Mouse (Mus musculus) limb, embryonic 14.5 days (tissue): Measurements from ENCODE around the gene Smbd1. TPM values are rescaled to one million over a fixed set of nuclear protein-coding genes. Genes with fewer than 3 reads are reported as not detected.

ENCODE experiments used
- ATAC-seq: fragments of 200-750 bp; cut with Nextera tagmentation; 2 replicates; pipeline ENCODE4 v1.8.0; 2017; ENCODE audit warnings: low read depth, moderate number of reproducible peaks, moderate TSS enrichment; ENCODE audit not compliant: low FRiP score
- DNase-seq: peaks from one replicate; pipeline ENCODE4 v3.0.0-alpha.2; 2015; ENCODE audit warnings: low spot score
- H3K27ac ChIP-seq: fragments of 300-500 bp; sonication (generic); replicated peaks from 2 replicates; pipeline ENCODE4 v1.5.1; 2014; ENCODE audit warnings: low read depth, mild to moderate bottlenecking, low read length, moderate library complexity, mixed read lengths
- H3K27me3 ChIP-seq: fragments of 300-500 bp; sonication (generic); 2 replicates; pipeline ENCODE4 v1.6.1; 2014; ENCODE audit warnings: low read length, mixed read lengths; ENCODE audit not compliant: control insufficient read depth, insufficient read depth
- H3K36me3 ChIP-seq: fragments of 300-500 bp; sonication (generic); 2 replicates; pipeline ENCODE4 v1.6.1; 2014; ENCODE audit warnings: mild to moderate bottlenecking, low read length, moderate library complexity, mixed read lengths; ENCODE audit not compliant: control insufficient read depth, insufficient read depth
- H3K4me1 ChIP-seq: fragments of 300-500 bp; sonication (generic); 2 replicates; pipeline ENCODE4 v1.6.1; 2014; ENCODE audit warnings: antibody characterized with exemption, low read length, mixed read lengths; ENCODE audit not compliant: control insufficient read depth, insufficient read depth
- H3K4me2 ChIP-seq: fragments of 300-500 bp; sonication (generic); replicated peaks from 2 replicates; pipeline ENCODE4 v1.6.1; 2014; ENCODE audit warnings: low read depth, mild to moderate bottlenecking, low read length, moderate library complexity; ENCODE audit not compliant: severe bottlenecking
- H3K4me3 ChIP-seq: fragments of 300-500 bp; sonication (generic); replicated peaks from 2 replicates; pipeline ENCODE4 v1.5.1; 2014; ENCODE audit warnings: low read length
- H3K9ac ChIP-seq: fragments of 300-500 bp; sonication (generic); 2 replicates; pipeline ENCODE4 v1.6.1; 2014; ENCODE audit warnings: mild to moderate bottlenecking, low read depth, low read length, moderate library complexity; ENCODE audit not compliant: severe bottlenecking
- H3K9me3 ChIP-seq: fragments of 300-500 bp; sonication (generic); 2 replicates; pipeline ENCODE4 v1.6.1; 2016; ENCODE audit warnings: low read length; ENCODE audit not compliant: control insufficient read depth
- POLR2A ChIP-seq: fragments of 200-500 bp; IDR thresholded peaks from 2 replicates; pipeline ENCODE4 v1.8.0; 2012; ENCODE audit warnings: inconsistent platforms, mild to moderate bottlenecking, moderate library complexity, borderline replicate concordance; ENCODE audit not compliant: insufficient read depth, insufficient read length; ENCODE audit errors: extremely low read depth
- WGBS: fragments of 180-500 bp; shearing (Covaris S2); extraction: QIAGEN DNeasy Blood & Tissue Kit; methylation state at CpG from one replicate; pipeline ENCODE4 v1.1.7; 2014; 5-methylcytosine and 5-hydroxymethylcytosine counted together
- polyA plus RNA-seq, 2 experiments: library from polyadenylated mRNA; depleted of rRNA in 1 of 2; stranded (reverse) in 1 of 2; unstranded in 1 of 2; fragments of >200 nt; fragmentation: Nextera tagmentation in 1 of 2; extraction: Ambion mirVana in 1 of 2; gene quantifications; 2 replicates each; pipeline versions ENCODE4 v1.2.1 to v1.2.3; 2012 to 2014

Smbd1 gene
- polyA plus RNA-seq, 2 experiments, result not detected

DNA sequence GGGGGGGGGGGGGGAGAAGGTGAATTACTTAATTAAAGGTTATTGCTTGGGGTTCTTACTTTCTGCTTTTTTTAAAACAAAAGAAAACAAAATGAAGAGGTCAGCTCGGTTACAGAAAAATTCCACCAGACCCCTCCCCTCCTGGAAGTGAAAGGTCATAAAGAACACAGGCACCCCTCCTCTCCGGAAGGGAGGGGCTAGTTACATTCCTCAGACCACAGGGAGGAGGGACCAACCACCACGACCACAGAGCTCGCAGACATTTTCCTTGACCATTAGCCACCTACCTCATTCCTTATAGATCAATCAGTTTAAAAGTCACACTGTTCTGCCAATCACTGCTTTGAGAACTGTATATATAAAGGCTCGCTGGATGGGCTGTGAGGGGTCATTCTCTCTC lies 6.4 kb downstream of the Smbd1 start:
- TF ChIP-seq POLR2A, result no peak
- H3K9me3 ChIP-seq, result no peaks in the 10 kb centered on the region
- DNase-seq (no peak), ATAC-seq (no peak)
- no peaks in the 10 kb centered on the region for H3K36me3 ChIP-seq
- no peak overlapping the region for H3K4me3 ChIP-seq
- H3K9ac ChIP-seq, result no peak overlapping the region
- H3K27ac ChIP-seq, result no peak overlapping the region
- no peak overlapping the region for H3K4me2 ChIP-seq
- WGBS, result 30% methylated on average over 5 of the region's 5 CpGs
- H3K4me1 ChIP-seq, result peaks cover 7% of the 10 kb centered on the region; the same call in 1 of the 2 replicates
- H3K27me3 ChIP-seq, result no peaks in the 10 kb centered on the region

DNA sequence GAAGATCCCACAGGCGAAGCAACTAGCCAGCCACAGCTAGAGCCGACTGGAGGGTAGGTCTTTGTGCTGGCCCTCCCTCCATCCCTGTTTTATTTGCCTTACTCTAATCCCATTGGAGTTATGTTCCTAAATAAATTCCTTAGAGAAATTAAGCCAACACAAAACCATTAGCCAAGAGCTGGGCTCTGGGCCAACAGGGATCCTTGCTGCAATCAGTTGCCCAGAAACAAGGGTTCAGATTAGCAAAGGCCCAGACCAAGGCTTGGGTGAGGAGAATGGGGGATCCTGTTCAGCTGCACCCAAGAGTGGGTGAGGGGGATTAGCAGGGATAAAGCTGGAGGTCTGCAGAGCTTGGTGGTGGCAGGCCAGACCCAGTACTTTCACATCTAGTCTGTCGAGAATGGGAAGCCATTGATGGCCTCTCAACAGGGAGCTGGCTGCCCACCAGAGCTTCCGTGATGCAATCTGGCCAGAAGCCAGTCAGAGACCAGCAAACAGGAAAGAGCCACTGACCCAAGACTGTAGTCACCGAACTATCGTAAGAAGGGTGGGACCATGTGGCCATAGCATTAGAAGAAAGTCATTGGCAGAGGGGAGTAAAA lies 6.9 kb downstream of the Smbd1 start:
- peak; percentile 69 for DNase-seq
- Histone ChIP-seq H3K4me1 (peaks cover 7% of the 10 kb centered on the region; the same call in 1 of the 2 replicates), H3K9ac (no peak overlapping the region), H3K4me2 (no peak overlapping the region), H3K9me3 (no peaks in the 10 kb centered on the region), H3K27me3 (no peaks in the 10 kb centered on the region), H3K36me3 (no peaks in the 10 kb centered on the region), H3K27ac (0 out of 2 replicates have a peak overlapping the region, but pooled peaks have one; percentile 19), H3K4me3 (no peak overlapping the region)
- ATAC-seq, result peak; percentile 56
- 26% methylated on average over 6 of the region's 6 CpGs for WGBS
- TF ChIP-seq POLR2A, result no peak

DNA sequence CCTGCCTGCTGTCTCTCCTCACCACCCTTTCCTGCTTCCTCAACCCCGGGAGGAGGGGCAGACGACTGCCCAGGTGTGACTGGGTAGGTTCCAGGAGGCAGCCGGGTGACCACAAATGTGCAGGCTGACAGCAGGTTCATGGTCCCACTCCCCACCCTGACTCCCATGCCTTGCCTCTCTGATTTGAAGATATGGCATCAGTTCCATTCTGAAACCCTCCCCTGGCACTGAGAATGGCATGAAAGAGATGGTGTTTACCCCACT lies 12.9 kb downstream of the Smbd1 start, which contains the start of gene Muc20:
TSS of gene Muc20 (minus strand) at position 10 of the 264 bp plus-strand sequence.
- Histone ChIP-seq H3K4me1 (no peaks in the 10 kb centered on the region; the same call in 1 of the 2 replicates), H3K36me3 (no peaks in the 10 kb centered on the region), H3K27me3 (no peaks in the 10 kb centered on the region), H3K4me3 (no peak within 1 kb of the TSS), H3K27ac (no peak within 1 kb of the TSS), H3K9me3 (no peaks in the 10 kb centered on the region), H3K9ac (no peak within 1 kb of the TSS), H3K4me2 (no peak within 1 kb of the TSS)
- 69% methylated on average over 3 of the region's 3 CpGs for WGBS
- DNase-seq (no peak), ATAC-seq (no peak)
- no peak for TF ChIP-seq POLR2A

DNA sequence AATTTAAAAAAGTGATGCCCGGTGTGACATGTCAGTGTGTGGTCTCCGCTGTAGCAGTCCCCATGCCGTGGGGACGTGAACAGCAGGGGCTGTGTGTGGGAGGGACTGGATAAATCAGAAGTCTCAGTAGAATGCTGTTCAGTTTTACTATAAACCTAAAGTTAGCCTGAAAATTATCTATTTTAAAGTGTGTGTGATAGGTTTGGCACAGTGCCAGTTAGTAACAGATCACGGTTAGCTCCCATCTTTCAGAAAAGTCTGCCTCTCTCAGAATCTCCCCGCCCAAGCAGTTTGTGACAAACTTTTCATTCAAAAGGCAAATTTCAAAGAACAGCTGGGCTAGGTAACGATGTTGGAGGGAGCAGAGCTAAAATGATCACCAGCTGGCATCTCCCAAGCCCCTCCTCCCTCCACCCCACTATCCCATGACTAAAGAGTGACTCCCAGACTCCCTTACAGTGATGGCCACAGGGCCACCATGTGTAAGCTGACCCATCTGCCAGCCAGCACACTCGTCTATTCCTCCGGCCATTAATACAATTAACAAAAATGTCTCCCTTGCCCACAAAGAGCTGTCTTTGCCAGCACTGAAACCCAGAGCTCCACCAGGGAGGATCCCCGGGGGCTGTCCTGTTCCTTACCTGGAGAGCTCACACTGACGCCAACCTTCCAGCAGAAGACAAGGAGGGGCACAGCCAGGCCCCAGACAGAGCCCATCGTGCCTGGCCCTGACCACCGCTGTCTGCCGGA lies 13.4 kb downstream of the Smbd1 start:
- ATAC-seq, result no peak
- 59% methylated on average over 14 of the region's 14 CpGs for WGBS
- Histone ChIP-seq H3K9me3 (no peaks in the 10 kb centered on the region), H3K4me3 (no peak overlapping the region), H3K4me1 (no peaks in the 10 kb centered on the region; the same call in 1 of the 2 replicates), H3K9ac (no peak overlapping the region), H3K36me3 (no peaks in the 10 kb centered on the region), H3K4me2 (no peak overlapping the region), H3K27me3 (no peaks in the 10 kb centered on the region), H3K27ac (no peak overlapping the region)
- TF ChIP-seq POLR2A, result no peak
- DNase-seq, result no peak

DNA sequence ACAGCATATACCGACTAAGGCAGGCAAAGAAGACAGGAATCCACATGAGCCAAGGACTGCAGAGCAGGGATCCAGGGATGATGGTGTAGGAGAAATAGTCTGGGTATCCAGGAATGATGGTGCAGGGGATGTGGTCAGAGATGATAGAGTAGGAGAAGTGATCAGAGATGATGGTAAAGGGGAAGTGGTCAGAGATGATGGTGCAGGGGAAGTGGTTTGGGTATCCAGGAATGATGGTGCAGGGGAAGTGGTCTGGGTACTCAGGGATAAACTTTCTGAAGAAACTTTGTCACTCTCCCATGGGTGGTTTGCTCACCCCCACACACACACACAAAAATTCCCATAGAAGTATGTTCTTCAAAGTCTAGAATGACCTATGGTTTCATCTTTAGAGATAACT lies 15.1 kb downstream of the Smbd1 start:
- ATAC-seq, result no peak
- no peaks in the 10 kb centered on the region; the same call in 1 of the 2 replicates for H3K4me1 ChIP-seq
- no peaks in the 10 kb centered on the region for H3K36me3 ChIP-seq
- DNase-seq, result no peak
- H3K9ac ChIP-seq, result no peak overlapping the region
- no peak for TF ChIP-seq POLR2A
- H3K4me3 ChIP-seq, result no peak overlapping the region
- WGBS, result 81% methylated on average over 1 of the region's 1 CpGs
- H3K9me3 ChIP-seq, result no peaks in the 10 kb centered on the region
- H3K4me2 ChIP-seq, result no peak overlapping the region
- no peaks in the 10 kb centered on the region for H3K27me3 ChIP-seq
- H3K27ac ChIP-seq, result no peak overlapping the region
